Mouse (Mus musculus): Measurements from ENCODE around the gene Gmds. TPM values are rescaled to one million over a fixed set of nuclear protein-coding genes. Genes with fewer than 3 reads are reported as not detected.
A peak's percentile ranks its signal among the peaks of the same experiment; 100 is the strongest.

Gene Gmds
- polyA plus RNA-seq, 1 experiment from 2014 or later, result 14.6 TPM

DNA sequence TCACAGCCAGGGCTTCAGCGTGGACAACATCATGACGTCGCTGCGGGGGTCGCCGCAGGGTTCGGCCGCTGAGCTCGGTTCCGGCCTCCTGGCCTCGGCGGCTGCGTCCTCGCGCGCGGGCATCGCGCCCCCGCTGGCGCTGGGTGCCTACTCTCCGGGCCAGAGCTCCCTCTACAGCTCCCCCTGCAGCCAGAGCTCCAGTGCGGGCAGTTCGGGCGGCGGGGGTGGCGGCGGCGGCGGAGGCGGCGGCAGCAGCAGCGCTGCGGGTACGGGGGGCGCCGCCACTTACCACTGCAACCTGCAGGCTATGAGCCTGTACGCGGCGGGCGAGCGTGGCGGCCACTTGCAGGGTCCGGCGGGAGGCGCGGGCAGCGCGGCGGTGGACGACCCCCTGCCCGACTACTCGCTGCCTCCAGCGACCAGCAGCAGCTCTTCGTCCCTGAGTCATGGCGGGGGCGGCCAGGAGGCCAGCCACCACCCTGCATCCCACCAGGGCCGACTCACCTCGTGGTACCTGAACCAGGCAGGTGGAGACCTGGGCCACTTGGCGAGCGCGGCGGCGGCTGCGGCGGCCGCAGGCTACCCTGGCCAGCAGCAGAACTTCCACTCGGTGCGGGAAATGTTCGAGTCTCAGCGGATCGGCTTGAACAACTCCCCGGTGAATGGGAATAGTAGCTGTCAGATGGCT, 530.3 kb downstream of the Gmds start:
- Histone ChIP-seq H3K27ac (no peak overlapping the region), H3K4me3 (peak overlapping the region; percentile 58), H3K9me3 (replicated peaks) (no peaks in the 10 kb centered on the region), H3K27me3 (replicated peaks) (peaks cover 95% of the 10 kb centered on the region), H3K36me3 (no peaks in the 10 kb centered on the region), H3K4me2 (peak overlapping the region; percentile 74), H3K9ac (peak overlapping the region; percentile 41), H3K4me1 (peaks cover 27% of the 10 kb centered on the region)
- ATAC-seq, result no peak
- 2% methylated on average over 58 of the region's 73 CpGs for WGBS (ENCODE audit: insufficient replicate concordance)

DNA sequence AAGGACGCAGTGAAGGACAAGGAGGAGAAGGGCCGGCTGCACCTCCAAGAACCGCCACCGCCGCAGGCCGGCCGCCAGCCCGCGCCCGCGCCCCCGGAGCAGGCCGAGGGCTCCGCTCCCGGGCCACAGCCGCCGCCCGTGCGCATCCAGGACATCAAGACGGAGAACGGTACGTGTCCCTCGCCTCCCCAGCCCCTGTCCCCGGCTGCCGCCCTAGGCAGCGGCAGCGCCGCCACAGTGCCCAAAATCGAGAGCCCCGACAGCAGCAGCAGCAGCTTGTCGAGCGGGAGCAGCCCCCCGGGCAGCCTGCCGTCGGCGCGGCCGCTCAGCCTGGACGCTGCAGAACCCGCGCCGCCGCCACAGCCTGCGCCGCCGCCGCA, 530.8 kb downstream of the Gmds start:
- Histone ChIP-seq H3K9me3 (replicated peaks) (no peaks in the 10 kb centered on the region), H3K27me3 (replicated peaks) (peaks cover 95% of the 10 kb centered on the region), H3K9ac (peak overlapping the region; percentile 41), H3K4me1 (peaks cover 27% of the 10 kb centered on the region), H3K36me3 (no peaks in the 10 kb centered on the region), H3K4me2 (peak overlapping the region; percentile 74), H3K4me3 (peak overlapping the region; percentile 58), H3K27ac (no peak overlapping the region)
- 3% methylated on average over 40 of the region's 47 CpGs for WGBS (ENCODE audit: insufficient replicate concordance)
- ATAC-seq, result no peak

DNA sequence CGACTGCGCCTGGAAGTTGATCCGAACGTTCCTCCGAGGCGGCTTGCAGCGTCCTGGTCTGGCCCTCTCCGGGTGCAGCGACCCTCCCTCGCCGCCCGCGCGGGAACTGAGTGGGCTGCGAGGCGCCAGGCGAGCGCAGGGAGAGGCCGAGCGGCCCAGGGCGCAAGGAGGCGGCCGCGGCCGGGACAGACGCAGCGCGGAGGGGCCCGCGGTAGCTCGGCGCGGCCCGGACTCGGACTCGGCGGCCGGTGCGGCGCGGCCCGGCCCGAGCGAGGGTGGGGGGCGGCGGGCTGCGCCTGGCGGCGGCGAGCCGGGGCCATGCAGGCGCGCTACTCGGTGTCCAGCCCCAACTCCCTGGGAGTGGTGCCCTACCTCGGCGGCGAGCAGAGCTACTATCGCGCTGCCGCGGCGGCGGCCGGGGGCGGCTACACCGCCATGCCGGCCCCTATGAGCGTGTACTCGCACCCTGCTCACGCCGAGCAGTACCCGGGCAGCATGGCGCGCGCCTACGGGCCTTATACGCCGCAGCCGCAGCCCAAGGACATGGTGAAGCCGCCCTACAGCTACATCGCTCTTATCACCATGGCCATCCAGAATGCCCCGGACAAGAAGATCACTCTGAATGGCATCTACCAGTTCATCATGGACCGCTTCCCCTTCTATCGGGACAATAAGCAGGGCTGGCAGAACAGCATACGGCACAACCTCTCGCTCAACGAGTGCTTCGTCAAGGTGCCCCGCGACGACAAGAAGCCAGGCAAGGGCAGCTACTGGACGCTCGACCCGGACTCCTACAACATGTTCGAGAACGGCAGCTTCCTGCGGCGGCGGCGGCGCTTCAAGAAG, 531.4 kb downstream of the Gmds start:
- H3K4me1 ChIP-seq, result peaks cover 27% of the 10 kb centered on the region
- peak overlapping the region; percentile 74 for H3K4me2 ChIP-seq
- H3K9me3 ChIP-seq (replicated peaks), result no peaks in the 10 kb centered on the region
- 0 out of 2 replicates have a peak, but pooled peaks have one; percentile 21 for ATAC-seq
- H3K36me3 ChIP-seq, result no peaks in the 10 kb centered on the region
- peak overlapping the region; percentile 39 for H3K9ac ChIP-seq
- H3K27ac ChIP-seq, result peak overlapping the region; percentile 45; the same call in 1 of the 2 replicates
- under 1% methylated on average over 94 of the region's 101 CpGs for WGBS (ENCODE audit: insufficient replicate concordance)
- peaks cover 95% of the 10 kb centered on the region for H3K27me3 ChIP-seq (replicated peaks)
- peak overlapping the region; percentile 58 for H3K4me3 ChIP-seq

GRCm38 (mm10) chr13:31806428-31806832, 532.1 kb downstream of the Gmds start, which contains the start of gene Foxc1:
TSS of gene Foxc1 (plus strand) at chr13:31806633.
- H3K4me3 ChIP-seq, result peak within 1 kb of the TSS; percentile 58
- H3K4me2 ChIP-seq, result peak within 1 kb of the TSS; percentile 74
- no peaks in the 10 kb centered on the region for H3K36me3 ChIP-seq
- peak within 1 kb of the TSS; percentile 45; the same call in 1 of the 2 replicates for H3K27ac ChIP-seq
- H3K9ac ChIP-seq, result peak within 1 kb of the TSS; percentile 39
- ATAC-seq, result peak; percentile 68
- H3K9me3 ChIP-seq (replicated peaks), result no peaks in the 10 kb centered on the region
- peaks cover 95% of the 10 kb centered on the region for H3K27me3 ChIP-seq (replicated peaks)
- peaks cover 29% of the 10 kb centered on the region for H3K4me1 ChIP-seq
- WGBS (ENCODE audit: insufficient replicate concordance), result under 1% methylated on average over 37 of the region's 40 CpGs

- peaks cover 26% of the 10 kb centered on the region for H3K4me1 ChIP-seq
- peak; percentile 6; the same call in 1 of the 2 replicates for ATAC-seq
- no peak overlapping the region for H3K9ac ChIP-seq
- peaks cover 95% of the 10 kb centered on the region for H3K27me3 ChIP-seq (replicated peaks)
- H3K36me3 ChIP-seq, result no peaks in the 10 kb centered on the region
- H3K9me3 ChIP-seq (replicated peaks), result no peaks in the 10 kb centered on the region
- WGBS (ENCODE audit: insufficient replicate concordance), result 2% methylated on average over 33 of the region's 34 CpGs
- H3K4me3 ChIP-seq, result peak overlapping the region; percentile 58
- peak overlapping the region; percentile 74 for H3K4me2 ChIP-seq
- no peak overlapping the region for H3K27ac ChIP-seq
Measured at GRCm38 (mm10) chr13:31805831-31806427, 532.6 kb downstream of the Gmds start.

GRCm38 (mm10) chr13:31804571-31804970, 534.0 kb downstream of the Gmds start:
- H3K27me3 ChIP-seq (replicated peaks), result peaks cover 97% of the 10 kb centered on the region
- no peak overlapping the region for H3K4me3 ChIP-seq
- peaks cover 24% of the 10 kb centered on the region for H3K4me1 ChIP-seq
- no peak overlapping the region for H3K9ac ChIP-seq
- H3K36me3 ChIP-seq, result no peaks in the 10 kb centered on the region
- no peak overlapping the region for H3K27ac ChIP-seq
- H3K9me3 ChIP-seq (replicated peaks), result no peaks in the 10 kb centered on the region
- 4% methylated on average over 7 of the region's 7 CpGs for WGBS (ENCODE audit: insufficient replicate concordance)
- H3K4me2 ChIP-seq, result no peak overlapping the region
- ATAC-seq, result no peak

DNA sequence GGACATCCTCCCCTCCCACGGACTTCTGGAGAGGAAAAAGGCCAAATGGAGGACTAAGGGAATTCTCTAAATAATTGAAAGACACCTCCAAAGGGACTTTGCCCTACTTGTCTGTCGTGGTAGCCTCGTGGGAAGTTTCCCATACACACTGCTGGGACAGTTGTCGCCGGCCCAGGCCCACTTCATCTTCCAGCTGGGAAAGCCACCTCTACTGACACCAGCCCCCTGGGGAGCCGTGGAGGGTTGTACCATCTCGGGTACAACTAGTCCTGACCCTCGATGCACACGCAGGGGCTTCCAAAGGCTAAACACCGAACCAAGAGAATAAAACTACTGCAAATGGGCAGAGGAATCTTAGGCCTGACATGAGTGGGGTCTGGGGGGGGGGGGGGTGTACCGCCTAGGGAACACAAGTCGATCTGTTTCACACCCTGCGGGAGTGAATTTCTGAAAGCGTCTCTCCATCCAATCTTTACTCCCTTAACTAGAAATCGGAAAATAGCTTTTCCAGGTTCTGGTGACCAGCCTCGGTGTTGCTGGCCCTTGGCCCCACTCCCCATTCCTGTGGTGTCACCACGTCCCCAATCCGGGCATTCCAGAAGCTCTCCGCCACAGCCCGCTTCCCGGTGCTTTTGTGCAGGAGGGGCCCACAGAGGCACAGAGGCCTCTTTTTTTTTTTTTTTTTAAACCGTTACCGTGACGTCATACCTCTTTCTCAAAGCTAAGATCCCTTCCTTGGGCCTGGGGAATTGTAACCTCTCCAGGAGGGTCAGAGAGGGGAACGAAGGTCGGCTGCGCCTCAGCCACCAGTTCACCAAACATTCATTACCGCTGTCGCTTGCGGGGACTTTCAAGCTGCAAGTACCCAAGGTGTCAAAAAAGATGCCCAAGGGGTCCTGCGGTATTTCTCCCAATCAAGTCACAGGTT, 535.1 kb downstream of the Gmds start:
- WGBS (ENCODE audit: insufficient replicate concordance), result 4% methylated on average over 31 of the region's 31 CpGs
- Histone ChIP-seq H3K9me3 (replicated peaks) (no peaks in the 10 kb centered on the region), H3K4me3 (no peak overlapping the region), H3K36me3 (no peaks in the 10 kb centered on the region), H3K4me1 (peaks cover 20% of the 10 kb centered on the region), H3K9ac (no peak overlapping the region), H3K27me3 (replicated peaks) (peaks cover 100% of the 10 kb centered on the region), H3K4me2 (no peak overlapping the region), H3K27ac (no peak overlapping the region)
- ATAC-seq, result no peak

DNA sequence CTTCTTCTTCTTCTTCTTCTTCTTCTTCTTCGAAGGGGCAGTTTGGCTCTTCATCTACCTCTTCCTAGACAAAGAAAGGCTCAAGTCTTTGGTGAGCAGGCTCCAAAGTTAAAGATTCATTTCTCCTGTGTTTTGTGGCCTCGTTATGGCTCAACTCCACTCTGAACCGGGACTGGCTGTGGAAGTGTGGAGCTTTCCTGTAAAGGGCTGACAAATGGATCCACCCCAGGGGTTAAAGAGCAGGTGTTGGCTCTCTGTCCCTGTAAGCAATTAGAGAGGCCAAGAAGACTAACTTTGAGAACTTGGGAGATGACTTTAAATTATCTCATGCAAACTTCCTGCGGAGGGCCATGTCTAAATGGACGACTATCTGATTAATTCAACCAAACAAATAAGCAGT, 536.1 kb downstream of the Gmds start:
- 6% methylated on average over 5 of the region's 5 CpGs for WGBS (ENCODE audit: insufficient replicate concordance)
- Histone ChIP-seq H3K9ac (no peak overlapping the region), H3K4me3 (no peak overlapping the region)

DNA sequence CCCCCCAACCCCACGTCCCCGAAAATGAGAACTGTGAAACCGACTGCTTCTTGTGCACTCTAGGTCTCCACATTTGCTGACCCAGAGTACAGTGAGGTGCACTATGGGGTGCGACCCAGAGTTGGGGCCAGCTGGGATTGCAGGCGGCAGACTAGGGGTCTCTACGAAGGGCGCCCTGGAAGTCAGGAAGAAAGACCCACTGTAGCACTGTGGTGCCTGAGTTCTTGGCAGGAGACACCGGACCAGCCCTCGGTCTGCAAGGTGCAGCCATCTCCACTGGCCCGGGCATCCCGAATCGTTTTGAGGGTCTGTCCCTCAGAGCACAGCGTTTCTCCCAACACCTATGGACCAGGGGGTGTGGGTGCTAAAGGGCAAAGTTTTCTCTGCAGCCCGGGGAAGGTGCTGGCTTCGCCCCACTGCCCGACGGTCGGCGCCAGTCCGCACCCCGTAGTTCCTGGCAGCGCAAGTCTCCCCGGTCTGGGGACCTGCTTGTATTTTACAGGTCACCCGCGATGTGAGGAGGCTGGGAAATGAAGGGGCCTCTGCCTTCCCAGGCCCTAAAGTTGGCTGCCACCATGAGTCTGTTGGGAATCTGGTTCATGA, 536.7 kb downstream of the Gmds start:
- Histone ChIP-seq H3K4me3 (peak overlapping the region; percentile 26), H3K9ac (no peak overlapping the region), H3K27ac (no peak overlapping the region), H3K36me3 (no peaks in the 10 kb centered on the region), H3K4me2 (peak overlapping the region; percentile 58), H3K27me3 (replicated peaks) (peaks cover 96% of the 10 kb centered on the region), H3K4me1 (peaks cover 4% of the 10 kb centered on the region; the same call in 1 of the 2 replicates), H3K9me3 (replicated peaks) (no peaks in the 10 kb centered on the region)
- 3% methylated on average over 25 of the region's 25 CpGs for WGBS (ENCODE audit: insufficient replicate concordance)
- no peak for ATAC-seq

More for the DNA sequence above, 536.1 kb downstream of the Gmds start:
- Histone ChIP-seq H3K4me2 (no peak overlapping the region), H3K27ac (no peak overlapping the region), H3K9me3 (replicated peaks) (no peaks in the 10 kb centered on the region), H3K27me3 (replicated peaks) (peaks cover 100% of the 10 kb centered on the region), H3K36me3 (no peaks in the 10 kb centered on the region), H3K4me1 (peaks cover 11% of the 10 kb centered on the region; the same call in 1 of the 2 replicates)
- ATAC-seq, result no peak

DNA sequence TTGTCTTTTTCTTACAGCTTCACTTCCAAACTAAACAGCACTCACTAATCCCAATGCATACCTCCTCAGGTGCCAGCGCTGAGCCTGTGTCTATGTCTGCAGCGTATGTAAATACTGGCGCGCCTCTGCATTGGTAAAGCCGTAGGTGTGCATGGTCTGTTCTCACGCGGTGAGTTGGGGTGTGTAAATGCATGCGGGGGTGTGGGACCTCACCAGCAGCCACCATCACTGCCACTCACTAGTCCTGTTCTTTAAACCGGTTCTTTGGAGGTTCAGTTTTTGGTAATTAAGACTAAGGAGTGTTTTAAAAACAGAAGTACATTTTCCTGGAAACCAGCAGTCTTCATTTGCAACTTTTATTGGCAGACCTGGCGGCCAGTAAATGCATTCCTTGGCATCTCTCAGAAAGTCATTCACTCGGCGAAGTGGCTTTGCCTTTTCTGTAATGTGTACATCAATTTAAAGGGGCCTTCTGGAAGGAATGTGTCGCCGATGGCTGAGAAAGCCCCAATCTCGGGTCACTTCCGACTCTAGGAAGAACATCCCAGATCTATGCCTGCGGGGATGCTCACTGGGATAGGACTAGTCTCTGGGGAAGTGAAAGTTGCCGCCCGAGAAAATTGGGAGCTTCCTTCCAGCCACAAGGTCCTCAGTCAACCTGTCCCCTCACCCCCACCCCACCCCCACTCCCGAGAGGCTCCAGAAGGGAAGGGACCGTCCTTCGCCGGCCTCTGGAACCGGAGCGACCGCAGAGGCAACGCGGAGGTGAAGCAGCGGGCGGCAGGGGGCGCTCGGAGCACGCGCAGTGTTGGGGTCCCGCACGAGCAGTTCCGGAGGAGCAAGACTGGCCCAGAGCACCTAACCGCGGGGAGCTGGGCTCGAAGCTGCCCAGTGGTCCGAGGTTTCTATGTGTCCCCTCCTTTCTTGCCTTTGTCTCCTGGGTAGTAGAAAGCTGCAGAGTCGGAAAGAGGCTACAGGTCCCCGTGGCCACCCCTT, 537.7 kb downstream of the Gmds start:
- WGBS (ENCODE audit: insufficient replicate concordance), result 2% methylated on average over 42 of the region's 43 CpGs
- H3K9ac ChIP-seq, result no peak overlapping the region

More for the DNA sequence above, 537.7 kb downstream of the Gmds start:
- ATAC-seq, result peak; percentile 40; the same call in 1 of the 2 replicates
- H3K27me3 ChIP-seq (replicated peaks), result peaks cover 89% of the 10 kb centered on the region
- no peaks in the 10 kb centered on the region for H3K9me3 ChIP-seq (replicated peaks)
- H3K27ac ChIP-seq, result no peak overlapping the region
- peak overlapping the region; percentile 26 for H3K4me3 ChIP-seq
- H3K36me3 ChIP-seq, result no peaks in the 10 kb centered on the region
- H3K4me1 ChIP-seq, result peaks cover 4% of the 10 kb centered on the region; the same call in 1 of the 2 replicates
- peak overlapping the region; percentile 58 for H3K4me2 ChIP-seq

Measured in liver, embryonic 12.5 days (tissue).